Mouse (Mus musculus): ENCODE data around the gene Tubb2a.

GRCm38 (mm10) chr13:34087052-34087812, 9.4 kb upstream of the Tubb2a start:
- TF ChIP-seq MYOD1 (IDR thresholded peaks at IDR 0.05; ENCODE audit: control insufficient read depth in 1 of 3, insufficient read length in 2 of 3, low read depth in 2 of 3) (peak in 1 of 3 experiments; percentile 55), POLR2A (IDR thresholded peaks at IDR 0.05; ENCODE audit: insufficient read length, low read depth) (no peak), E2F4 (IDR thresholded peaks at IDR 0.05; ENCODE audit: insufficient read depth) (no peak), CEBPB (IDR thresholded peaks at IDR 0.05; ENCODE audit: insufficient read depth, poor library complexity, severe bottlenecking) (peak; percentile 72; the same call in 1 of the 2 replicates), POLR2AphosphoS2 (IDR thresholded peaks at IDR 0.05; ENCODE audit: insufficient read length, low read depth) (no peak), TCF12 (IDR thresholded peaks at IDR 0.05; ENCODE audit: insufficient read depth, poor library complexity, severe bottlenecking) (no peak), MAX (IDR thresholded peaks at IDR 0.05; ENCODE audit: low read depth) (no peak), USF1 (IDR thresholded peaks at IDR 0.05; ENCODE audit: low read depth) (no peak), MYOG (IDR thresholded peaks at IDR 0.05; ENCODE audit: control insufficient read depth in 1 of 3, insufficient read depth in 1 of 3, insufficient read length in 2 of 3, low read depth in 2 of 3) (peak in 1 of 3 experiments; percentile 24), REST (IDR thresholded peaks at IDR 0.05; ENCODE audit: insufficient read depth, insufficient read length) (no peak), TCF3 (IDR thresholded peaks at IDR 0.05; ENCODE audit: insufficient read length, low read depth) (no peak), SRF (IDR thresholded peaks at IDR 0.05; ENCODE audit: control insufficient read depth, insufficient read length, low read depth) (peak; percentile 7)
